Mouse (Mus musculus): ENCODE measurements around the gene Hnrnpa0.
"Not testable (repeated sequence)": the region's sequence is repeated elsewhere in the genome, so short reads cannot be mapped to it uniquely, and the experiment has no call there.

Hnrnpa0 gene

DNA sequence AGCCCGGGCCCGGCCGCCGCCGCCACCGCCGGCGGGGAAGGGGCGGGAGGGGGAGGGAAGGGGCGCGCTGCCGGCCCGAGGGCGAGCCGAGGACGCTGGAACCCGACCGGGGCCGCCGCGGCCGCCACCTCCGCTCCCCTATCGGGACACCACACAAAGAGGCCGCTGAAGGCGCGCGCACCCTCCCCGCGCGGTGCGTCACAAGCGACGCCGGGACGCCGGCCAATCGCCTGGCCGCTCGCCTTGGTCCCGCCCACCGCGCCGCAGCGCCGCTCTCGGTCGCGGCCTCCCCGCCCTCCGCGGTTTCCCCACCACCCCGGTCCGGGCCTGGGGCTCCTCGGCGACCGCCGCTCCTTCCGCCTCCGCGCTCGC, at the start of gene Hnrnpa0:
Hnrnpa0 (minus strand) TSS at position 161 of the 372 bp plus-strand sequence.
- peak; percentile 94 for DNase-seq

DNA sequence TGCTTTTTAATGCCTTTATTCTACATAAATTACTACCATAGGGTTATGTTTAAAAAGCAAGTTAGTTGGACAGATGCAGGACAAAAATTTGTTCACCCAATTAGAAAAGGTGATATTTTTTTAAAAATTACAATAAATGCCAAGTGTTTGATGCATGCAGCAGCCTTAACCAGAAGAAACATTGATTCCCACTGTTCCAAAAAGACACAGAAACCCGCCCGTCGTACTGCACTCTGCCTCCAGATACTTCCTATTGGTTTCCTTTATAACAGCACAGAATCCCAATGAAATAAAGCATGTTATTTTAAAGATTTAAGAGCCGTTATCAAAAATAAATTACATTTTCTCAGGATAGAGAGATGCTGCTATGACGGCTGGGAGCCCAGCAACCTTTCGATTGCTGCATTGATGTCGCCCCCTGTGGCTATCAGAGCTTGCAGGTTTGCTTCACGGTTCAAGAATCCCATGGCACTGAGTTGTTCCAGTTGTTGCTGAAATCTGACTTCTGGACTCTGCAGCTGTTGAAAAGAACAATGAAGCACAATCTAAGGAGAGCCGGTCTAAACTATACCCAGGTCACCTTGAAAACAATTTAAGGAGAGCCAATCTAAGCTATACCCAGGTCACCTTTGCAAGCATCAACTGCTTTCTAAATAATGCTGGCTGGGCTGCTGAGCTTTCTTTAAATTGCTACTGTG, 49.3 kb upstream of the Hnrnpa0 start:
- peak; percentile 99 for DNase-seq

DNA sequence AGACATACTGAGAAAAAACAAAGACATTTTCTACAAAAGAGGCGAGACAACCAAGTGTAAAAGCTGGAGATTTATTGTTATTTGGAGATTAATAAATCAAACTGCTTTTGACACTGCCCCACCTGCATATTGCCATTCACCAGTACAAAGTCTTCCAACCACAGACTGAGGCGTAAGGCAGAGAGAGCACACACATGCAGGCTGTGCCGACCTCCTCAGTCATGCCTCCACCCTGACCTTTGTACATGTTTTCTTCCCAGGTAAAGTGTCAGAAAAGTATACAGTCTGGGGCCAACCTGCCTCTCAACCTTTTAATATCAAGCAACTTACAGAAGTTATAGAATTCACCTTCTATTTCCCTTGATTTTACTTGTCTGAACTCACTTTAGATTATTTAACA, 47.7 kb upstream of the Hnrnpa0 start:
- DNase-seq: no peak

DNA sequence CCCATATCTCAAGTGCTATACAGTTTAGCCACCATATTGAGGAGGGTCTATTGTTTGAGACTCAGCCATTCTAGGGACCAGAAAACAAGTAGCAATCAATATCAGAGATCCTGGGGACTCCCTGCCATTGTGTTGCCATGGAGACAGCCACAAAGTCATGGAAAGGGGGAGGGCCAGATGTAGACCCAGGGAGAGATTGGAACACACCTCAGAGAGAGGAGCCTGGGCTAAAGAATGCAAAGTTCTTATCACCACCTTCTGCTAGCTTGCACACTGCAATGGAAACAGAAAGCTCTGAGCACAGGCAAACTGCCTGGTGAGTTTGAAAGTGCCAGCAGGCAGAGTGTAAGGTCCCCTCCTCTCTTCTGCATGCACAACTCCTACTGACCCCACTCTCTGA, 39.8 kb upstream of the Hnrnpa0 start:
- DNase-seq: no peak

DNA sequence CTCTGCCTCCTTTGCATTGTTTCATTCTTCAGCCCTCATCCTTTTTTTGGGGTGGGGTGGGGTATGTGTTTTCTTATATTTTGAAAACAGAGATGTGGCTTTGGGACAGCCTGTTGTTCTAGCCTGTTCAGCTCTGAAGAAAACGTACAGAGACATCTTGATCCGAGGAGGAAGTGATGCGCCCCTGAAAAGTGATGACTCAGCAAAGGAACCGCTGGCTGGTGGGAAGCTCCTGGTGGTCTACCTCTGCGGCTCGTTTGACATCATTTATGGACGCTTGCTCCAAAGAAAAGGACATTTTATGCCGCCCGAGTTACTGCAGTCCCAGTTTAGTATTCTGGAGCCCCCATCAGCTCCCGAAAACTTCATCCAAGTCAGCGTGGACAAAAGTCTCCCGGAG, 35.0 kb upstream of the Hnrnpa0 start:
- no peak for DNase-seq

DNA sequence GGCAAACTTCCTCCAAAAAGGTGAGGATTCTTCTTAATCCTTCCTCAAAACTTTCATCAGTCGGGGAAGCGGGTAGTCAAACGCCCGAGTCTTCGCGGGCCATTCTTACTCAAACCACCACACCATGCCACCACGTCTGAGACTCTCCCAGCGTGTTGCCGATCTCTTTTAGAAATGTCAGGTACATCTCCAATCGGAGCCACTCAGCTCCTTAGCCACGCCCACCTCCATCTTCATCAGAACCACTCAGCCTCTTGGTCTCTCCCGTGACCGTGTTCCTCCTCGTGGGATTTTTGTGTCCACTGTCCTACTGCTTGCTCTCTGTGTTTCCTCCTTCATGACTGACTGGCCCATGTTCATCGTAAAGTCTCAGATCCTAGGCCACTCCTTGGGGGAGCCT, 32.4 kb upstream of the Hnrnpa0 start:
- DNase-seq: no peak

DNA sequence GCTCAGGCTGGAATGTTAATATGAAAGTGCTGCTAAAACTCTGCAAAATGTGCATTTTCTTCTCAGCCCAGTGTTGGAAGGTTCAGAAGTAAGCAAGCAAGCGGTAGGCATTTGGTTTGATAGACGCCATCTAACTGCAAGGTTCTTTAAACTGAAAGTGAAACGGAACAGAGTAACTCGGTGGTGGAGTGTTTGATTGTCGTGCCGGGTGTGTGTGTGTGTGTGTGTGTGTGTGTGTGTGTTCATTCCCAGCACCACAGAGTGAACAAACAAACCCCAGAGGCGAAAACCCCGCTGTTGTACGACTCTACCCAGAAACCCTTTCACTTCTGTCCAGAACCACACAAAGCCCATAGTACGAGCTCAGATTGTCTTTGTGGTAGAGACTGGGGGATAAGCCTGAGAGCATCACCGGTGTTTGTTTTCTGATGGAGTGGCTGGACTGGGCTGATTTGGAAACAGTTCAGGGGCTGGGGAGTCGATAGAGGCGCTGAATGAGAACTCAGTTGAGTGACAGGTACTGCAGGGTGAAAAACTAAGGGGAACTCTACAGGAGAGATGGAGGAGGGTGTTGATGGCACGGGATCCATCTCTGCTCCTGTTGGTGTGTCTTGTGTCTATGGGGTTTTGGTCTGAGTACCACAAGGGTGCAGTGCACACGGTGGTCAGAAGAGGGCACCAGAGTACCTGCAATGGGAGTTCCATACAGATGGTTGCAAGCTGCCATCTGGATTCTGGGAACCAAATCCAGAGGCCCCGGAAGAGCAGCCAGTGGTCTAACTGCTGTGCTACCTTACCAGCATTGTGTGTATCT, 29.9 kb upstream of the Hnrnpa0 start:
- DNase-seq: peak; percentile 89

DNA sequence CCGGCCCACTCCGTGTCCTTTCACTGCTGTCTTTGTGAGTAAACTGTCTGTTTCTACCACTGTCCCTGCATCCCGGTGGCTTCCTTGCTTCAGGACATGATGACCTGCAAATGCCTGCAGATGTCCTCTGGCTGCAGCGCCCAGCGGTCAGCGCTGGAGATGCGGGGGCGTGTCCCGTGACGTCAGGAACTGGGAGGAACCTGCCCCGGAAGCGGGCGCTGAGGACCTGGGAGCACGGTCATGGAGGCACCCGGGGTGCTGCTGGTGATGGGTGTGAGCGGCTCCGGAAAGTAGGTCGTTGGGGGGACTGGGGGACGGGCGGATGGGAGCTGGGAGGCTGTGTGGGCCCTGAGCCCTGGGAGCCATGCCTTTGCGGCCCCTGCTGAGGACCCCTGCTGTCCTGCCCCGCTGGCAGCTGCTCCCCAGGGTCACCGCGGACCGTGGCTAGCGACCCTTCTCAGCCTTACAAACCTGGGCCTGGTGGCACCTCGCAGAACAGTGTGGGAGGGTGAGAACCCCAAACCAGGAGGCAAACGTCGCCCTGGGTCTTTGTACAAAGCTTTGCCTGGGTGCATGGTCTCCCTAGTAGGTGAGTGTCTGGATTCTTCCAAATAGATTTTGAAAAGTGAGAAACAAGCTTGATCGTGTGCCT, 29.2 kb upstream of the Hnrnpa0 start, which contains the start of gene Idnk:
Idnk (plus strand) TSS at position 203 of the 652 bp plus-strand sequence.
- DNase-seq: peak; percentile 88

DNA sequence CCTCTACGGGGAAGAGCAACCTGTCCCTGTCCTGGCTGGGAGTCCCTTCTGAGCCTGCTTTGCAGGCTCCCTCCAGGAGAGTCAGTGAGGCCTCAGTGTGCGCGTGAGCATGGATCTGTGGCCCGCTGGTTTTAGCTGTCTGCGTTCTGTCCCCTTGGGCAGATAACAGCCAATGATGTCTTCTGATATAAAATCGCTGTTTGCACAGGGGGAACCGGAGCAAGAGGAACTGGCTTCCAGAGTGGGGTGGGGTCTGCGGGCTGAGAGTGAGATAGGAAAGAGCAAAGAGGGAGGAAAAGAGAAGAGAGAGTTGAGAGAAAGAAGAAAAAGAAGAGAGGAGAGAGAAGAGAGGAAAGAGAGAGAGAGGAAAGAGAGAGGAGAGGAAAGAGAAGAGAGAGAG, 28.7 kb upstream of the Hnrnpa0 start:
- no peak for DNase-seq

DNA sequence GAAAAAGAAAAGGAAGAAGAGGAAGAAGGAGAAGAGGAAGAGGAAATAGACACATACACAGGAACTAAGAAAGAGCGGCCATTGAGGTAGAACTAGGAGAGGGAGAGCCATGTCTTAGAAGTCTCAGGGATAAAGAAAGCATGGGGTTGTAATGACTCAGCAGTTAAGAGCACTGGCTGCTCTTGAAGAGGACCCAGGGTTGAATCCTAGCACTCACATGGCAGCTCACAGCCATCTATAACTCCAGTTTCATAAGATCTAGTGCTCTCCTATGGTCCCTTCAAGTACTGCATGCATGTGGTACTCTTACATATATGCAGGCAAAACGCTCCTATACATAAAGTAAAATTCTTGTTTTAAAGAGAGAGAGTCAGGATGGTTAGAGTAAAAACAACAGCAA, 27.7 kb upstream of the Hnrnpa0 start:
- no peak for DNase-seq

DNA sequence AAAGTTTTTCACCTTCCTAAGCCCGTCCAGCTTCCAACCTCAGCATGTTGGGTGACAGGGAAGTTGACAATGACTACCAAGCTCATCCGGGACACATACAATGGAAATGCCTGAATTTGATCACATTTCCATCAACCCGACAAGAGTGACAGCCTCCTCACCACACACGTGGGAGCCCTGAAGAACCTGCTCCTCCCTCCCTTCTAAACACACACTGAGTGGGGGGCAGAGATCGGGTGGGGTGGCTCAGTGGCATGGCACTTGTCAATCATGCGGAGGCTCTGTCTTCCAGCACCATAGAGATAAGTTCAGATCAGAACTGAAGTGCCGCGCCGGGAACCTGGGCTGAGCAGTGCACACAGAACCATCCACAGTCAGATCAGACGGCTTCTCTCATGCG, 22.1 kb upstream of the Hnrnpa0 start:
- no peak for DNase-seq

DNA sequence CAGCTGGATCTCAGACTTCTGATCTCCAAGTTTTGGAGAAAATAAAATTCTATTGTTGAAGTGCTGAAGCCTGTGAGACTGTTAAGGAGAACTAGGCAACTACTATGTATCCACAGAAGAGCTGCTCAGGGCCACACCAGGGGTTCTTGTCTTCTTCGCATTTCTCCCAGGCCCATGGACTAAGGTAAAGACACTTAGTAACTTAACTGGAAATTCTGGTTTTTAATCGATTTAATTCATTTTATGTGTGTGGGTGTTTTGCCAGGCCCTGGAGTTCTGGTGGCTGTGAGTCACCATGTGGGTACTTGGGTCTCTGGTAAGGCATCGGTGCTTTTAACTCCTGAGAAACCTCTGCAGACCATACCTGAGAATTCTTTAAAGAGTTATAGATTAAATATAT, 21.3 kb upstream of the Hnrnpa0 start:
- no peak for DNase-seq

DNA sequence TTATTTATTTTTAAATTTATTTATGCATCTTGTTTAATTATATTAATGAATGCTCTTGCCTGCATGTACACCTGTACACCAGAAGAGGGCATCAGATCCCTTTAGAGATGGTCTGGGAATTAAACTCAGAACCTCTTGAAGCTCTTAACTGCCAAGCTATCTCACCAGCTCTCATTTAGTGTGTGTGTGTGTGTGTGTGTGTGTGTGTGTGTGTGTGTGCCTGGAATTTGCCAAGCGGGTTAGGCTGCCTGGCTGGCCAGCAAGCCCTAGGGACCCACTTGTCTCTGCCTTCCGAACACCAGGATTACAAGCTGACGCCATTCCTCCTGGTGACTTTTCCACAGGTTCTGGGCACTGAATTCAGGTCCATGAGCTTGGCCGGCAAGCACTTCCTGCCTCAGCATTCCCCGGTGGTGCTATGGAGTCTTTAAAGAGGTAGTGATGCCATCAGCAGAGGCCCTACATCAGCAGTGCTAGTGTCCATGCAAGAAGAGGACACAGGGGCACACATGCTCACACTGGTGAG, 20.7 kb upstream of the Hnrnpa0 start:
- DNase-seq: no peak

DNA sequence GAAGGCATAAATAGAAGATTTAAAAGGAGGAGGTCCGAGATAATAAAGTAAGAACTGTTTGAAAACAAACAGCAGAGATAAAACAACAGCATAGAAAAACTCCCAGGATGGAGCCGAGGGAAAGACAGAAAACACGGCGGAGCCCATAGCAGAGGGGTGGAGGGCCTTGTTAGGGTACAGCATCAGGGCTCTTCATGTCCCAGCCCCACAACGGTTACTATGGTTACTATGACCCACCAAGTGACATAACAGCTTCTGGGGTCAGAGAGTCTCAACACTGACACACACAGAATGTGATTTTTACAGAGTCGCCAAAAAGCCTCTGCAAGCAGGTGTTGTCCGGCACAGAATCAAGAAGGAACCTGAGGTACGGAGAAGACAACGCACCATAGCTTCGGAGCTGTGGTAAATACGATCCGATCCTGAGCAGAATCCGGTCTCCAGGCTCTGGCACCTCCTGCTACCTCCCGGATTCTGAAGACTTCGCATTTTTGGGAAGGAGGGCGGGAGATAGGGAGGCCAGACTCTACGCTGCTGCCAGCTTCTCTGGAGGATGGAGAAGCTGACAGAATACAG, 20.0 kb upstream of the Hnrnpa0 start:
- DNase-seq: peak; percentile 50

DNA sequence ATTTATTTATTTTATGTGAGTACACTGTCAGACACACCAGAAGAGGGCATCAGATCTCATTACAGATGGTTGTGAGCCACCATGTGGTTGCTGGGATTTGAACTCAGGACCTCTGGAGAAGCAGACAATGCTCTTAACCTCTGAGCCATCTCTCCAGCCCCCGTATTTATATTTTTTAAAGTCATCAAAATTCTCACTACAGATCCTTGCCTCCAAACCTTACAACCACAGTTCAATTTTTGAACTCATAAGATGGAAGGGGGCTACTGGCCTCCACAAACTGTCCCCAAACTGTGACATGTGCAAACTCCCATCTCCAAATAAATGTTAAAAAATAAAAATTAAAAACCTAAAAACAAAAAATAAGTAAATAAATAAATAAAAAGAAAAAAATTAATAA, 19.4 kb upstream of the Hnrnpa0 start:
- no peak for DNase-seq

DNA sequence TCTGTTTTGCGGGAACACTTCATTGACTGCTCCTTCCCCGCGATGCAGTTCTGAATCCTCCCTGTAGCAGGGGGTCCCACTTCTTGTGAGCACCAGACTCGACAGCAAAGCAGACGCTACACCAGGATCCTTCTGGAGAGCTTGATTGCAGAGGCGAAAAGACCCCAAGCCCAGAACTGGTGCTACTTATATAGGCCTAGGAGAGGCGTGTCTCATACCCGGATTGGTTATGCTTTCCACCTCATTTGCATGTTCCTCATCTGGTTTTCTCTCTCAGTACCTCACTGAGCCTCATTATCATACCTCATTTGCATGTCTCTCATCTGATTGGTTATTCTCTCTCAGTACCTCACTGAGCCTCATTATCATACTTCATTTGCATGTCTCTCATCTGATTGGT, 18.2 kb upstream of the Hnrnpa0 start:
- DNase-seq: not testable (repeated sequence)

DNA sequence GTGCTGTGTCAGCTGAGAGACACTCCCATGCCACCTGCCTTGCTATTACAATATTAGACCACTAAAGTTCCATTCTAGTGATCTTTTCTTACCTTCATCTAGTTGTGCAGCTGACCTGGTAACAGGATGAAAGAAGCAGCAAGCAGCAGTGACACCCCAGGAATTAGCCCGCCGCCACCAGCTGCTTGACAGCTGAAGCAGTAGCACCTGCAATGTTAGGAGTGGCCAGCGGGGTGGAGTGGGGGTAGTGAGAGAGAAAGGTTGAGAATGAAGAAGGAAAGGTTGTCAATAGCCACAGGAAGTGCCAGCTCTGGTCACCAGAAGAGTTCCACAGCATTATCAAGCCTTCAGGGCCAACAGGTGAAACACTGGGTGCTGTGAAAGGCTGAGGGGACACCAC, 3.3 kb upstream of the Hnrnpa0 start:
- no peak for DNase-seq

DNA sequence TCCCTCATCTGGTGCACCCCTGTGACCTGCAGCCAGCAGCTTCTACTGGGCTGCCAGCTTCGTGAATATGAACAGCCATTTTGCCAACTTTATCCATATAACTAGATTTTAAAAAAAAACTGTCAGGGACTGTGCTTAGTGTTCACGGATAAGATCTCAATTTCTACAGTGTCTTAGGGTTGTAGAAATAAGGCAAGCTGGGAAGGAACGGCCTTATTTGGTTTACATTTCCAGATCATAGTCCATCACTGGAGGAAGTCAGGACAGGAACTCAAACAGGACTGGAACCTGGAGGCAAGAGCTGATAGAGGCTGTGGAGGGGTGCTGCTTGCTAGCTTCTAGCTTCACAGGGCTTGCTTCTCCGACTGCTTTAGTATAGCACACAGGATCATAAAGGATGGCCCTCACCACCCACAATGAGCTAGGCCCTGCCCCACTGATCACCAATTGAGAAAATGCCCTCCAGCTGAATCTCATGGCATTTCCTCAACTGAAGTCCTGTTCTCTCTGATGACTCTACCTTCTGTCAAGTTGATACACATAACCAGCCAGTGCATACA, 1.4 kb upstream of the Hnrnpa0 start:
- DNase-seq: no peak

DNA sequence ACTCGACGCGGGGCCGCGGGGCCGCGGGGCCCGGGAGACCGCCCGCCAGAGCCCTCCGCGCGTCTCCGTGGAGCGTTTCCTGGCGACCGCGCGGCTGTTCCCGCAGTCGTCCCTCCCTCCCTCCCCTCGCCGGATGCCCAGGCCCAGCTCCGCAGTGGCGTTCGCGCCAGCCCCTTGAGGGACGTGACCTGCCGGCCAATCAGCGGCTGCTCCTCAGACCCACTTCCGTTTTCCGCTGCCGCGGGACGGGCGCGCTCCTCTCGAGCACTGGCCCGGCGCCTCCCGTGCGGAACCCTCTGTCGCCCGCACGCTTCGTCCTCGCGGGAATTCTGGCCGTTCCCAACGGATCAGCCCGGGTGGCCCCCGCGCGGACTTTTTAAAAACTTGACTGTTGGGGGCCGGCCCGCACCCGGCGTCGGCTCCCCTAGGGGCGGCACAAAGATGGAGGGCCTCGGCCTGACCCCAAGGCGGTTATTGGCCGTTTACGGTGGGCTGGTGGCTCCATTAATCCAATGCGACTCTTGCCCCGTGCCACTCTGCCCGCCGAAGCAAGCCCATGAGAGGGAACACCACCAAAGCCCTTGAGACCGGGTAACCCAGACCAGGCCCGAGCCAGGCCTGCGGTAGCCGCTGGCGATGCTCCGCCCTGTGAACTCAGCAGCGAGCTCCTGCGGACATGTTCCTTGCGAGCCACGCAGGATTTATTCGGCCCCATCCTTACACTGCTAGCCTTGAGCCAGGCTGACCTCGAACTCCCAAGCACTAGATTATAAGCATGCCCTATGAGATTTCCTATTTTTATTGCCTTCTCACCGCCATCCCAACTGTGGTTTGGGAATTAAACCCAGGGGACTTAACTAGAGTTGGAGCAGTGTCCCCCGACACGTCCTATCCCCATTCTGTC, 664 bp upstream of the Hnrnpa0 start:
- DNase-seq: peak; percentile 98

DNA sequence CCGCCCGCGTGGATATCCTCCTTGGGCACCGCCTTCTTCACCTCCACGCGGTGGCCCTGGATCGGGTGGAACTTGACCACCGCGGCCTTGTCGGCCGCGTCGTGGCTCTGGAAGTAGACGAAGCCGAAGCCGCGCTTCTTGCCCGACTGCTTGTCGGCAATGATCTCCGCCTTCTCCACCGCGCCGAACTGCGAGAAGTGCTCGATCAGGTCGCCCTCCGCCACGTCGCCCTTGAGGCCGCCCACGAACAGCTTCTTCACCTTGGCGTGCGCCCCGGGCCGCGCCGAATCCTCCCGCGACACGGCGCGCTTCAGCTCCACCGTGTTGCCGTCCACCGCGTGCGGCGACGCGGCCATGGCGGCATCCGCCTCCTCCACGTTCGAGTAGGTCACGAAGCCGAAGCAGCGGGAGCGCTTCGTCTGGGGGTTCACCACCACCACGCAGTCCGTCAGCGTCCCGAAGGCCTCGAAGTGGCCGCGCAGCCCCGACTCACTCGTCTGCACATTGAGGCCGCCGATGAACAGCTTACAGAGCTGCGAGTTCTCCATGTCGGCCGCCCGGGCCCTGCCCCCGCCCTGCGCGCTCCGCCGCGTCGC, 492 bp downstream of the Hnrnpa0 start:
- DNase-seq: peak; percentile 67

Measured in right cerebral cortex, adult 18-20 months (tissue).